In genomic region chr16:49615342-49616020, GRCm38 (mm10) we compare ENCODE assay signal across 9 mouse cellular contexts.
DNase-seq lines count a peak whose midpoint lies in the region; ATAC-seq and TF ChIP-seq lines count a peak whose summit lies in the region.
"Had no signal": no experiment of that assay in that cellular context is flagged by ENCODE, and none has a peak within 500 bp of the region (broad histone marks: within the 10 kb centered on the region; RNA-seq: fewer than 3 reads in every experiment).

No protein-coding gene starts in this region.

- H3K27ac ChIP-seq in heart, embryonic 14.5 days (replicated peaks in 1 of 2; ENCODE audit: control insufficient read depth in 1 of 2, insufficient read depth in 1 of 2, low read depth in 2 of 2, low read length in 2 of 2), result no peak overlapping the region
- H3K27ac ChIP-seq in heart, embryonic 10.5 days, result no peak overlapping the region
- no peak overlapping the region for H3K27ac ChIP-seq in midbrain, postnatal 0 days (ENCODE audit: low read depth, low read length)
- no peak overlapping the region for H3K27ac ChIP-seq in midbrain, embryonic 10.5 days (replicated peaks)
- H3K27ac ChIP-seq in embryonic facial prominence, embryonic 15.5 days (replicated peaks), result no peak overlapping the region

- ATAC-seq in heart, embryonic 14.5 days (ENCODE audit: insufficient number of reproducible peaks, insufficient read depth, low FRiP score, low read depth), result no peak
- no peak for ATAC-seq in midbrain, postnatal 0 days (ENCODE audit: low FRiP score)
- no peak for ATAC-seq in embryonic facial prominence, embryonic 15.5 days (ENCODE audit: insufficient number of reproducible peaks, low FRiP score, low TSS enrichment, low read depth)

- H3K27me3 ChIP-seq in heart, embryonic 14.5 days (ENCODE audit: control insufficient read depth, insufficient read depth, low read length), result no peaks in the 10 kb centered on the region
- H3K27me3 ChIP-seq in heart, embryonic 10.5 days (ENCODE audit: insufficient read depth, poor library complexity, severe bottlenecking), result no peaks in the 10 kb centered on the region
- no peaks in the 10 kb centered on the region for H3K27me3 ChIP-seq in midbrain, postnatal 0 days (ENCODE audit: insufficient read depth, low read length)
- no peaks in the 10 kb centered on the region for H3K27me3 ChIP-seq in midbrain, embryonic 10.5 days (ENCODE audit: low read depth, poor library complexity, severe bottlenecking)
- no peaks in the 10 kb centered on the region for H3K27me3 ChIP-seq in embryonic facial prominence, embryonic 15.5 days

- H3K9me3 ChIP-seq in heart, embryonic 14.5 days (ENCODE audit: control insufficient read depth, low read length), result no peaks in the 10 kb centered on the region
- no peaks in the 10 kb centered on the region for H3K9me3 ChIP-seq in heart, embryonic 10.5 days
- no peaks in the 10 kb centered on the region for H3K9me3 ChIP-seq in midbrain, postnatal 0 days (ENCODE audit: low read length)
- peaks cover 7% of the 10 kb centered on the region; the same call in 1 of the 2 replicates for H3K9me3 ChIP-seq in midbrain, embryonic 10.5 days (replicated peaks)
- 0 out of 2 replicates have a peak, but pooled peaks cover 3% of the 10 kb centered on the region for H3K9me3 ChIP-seq in embryonic facial prominence, embryonic 15.5 days (replicated peaks)

- no peak for DNase-seq in heart, embryonic 10.5 days (ENCODE audit: low spot score)
- DNase-seq in midbrain, postnatal 0 days (ENCODE audit: low spot score), result peak; percentile 14
- no peak for DNase-seq in midbrain, embryonic 10.5 days (ENCODE audit: low spot score)
- peak; percentile 3 for DNase-seq in skeletal muscle tissue, adult 2 months (ENCODE audit: low read depth, low spot score)
- no peak for DNase-seq in liver
- no peak for DNase-seq in T-cell, adult 2 months (ENCODE audit: low spot score)
- DNase-seq: adrenal gland, postnatal 25 days had no signal

- 75% methylated on average over 20 of the region's 20 CpGs for WGBS in heart, embryonic 14.5 days
- WGBS in heart, embryonic 10.5 days, result 79% methylated on average over 20 of the region's 20 CpGs
- WGBS in midbrain, postnatal 0 days, result 77% methylated on average over 20 of the region's 20 CpGs
- WGBS in midbrain, embryonic 10.5 days, result 88% methylated on average over 20 of the region's 20 CpGs
- WGBS in embryonic facial prominence, embryonic 15.5 days, result 62% methylated on average over 20 of the region's 20 CpGs

- H3K4me1 ChIP-seq in heart, embryonic 14.5 days (ENCODE audit: control insufficient read depth in 2 of 2, insufficient read depth in 2 of 2, low read length in 2 of 2), result peaks cover 0 to 3% of the 10 kb centered on the region in 2 experiments; a peak in 1 of 4 replicates
- H3K4me1 ChIP-seq in heart, embryonic 10.5 days, result no peaks in the 10 kb centered on the region; the same call in 1 of the 2 replicates
- H3K4me1 ChIP-seq in midbrain, postnatal 0 days (ENCODE audit: insufficient read depth, low read length), result no peaks in the 10 kb centered on the region
- H3K4me1 ChIP-seq in midbrain, embryonic 10.5 days, result no peaks in the 10 kb centered on the region
- H3K4me1 ChIP-seq in embryonic facial prominence, embryonic 15.5 days, result 0 out of 2 replicates have a peak, but pooled peaks cover 3% of the 10 kb centered on the region

- H3K36me3 ChIP-seq in heart, embryonic 14.5 days (ENCODE audit: control insufficient read depth, insufficient read depth, low read length), result no peaks in the 10 kb centered on the region
- H3K36me3 ChIP-seq in heart, embryonic 10.5 days, result no peaks in the 10 kb centered on the region
- no peaks in the 10 kb centered on the region for H3K36me3 ChIP-seq in midbrain, postnatal 0 days (ENCODE audit: insufficient read depth, low read length)
- no peaks in the 10 kb centered on the region for H3K36me3 ChIP-seq in midbrain, embryonic 10.5 days
- H3K36me3 ChIP-seq in embryonic facial prominence, embryonic 15.5 days, result no peaks in the 10 kb centered on the region

- no peak overlapping the region for H3K9ac ChIP-seq in heart, embryonic 14.5 days (ENCODE audit: low read length)
- no peak overlapping the region for H3K9ac ChIP-seq in midbrain, postnatal 0 days (replicated peaks; ENCODE audit: low read length, poor library complexity, severe bottlenecking)
- no peak overlapping the region for H3K9ac ChIP-seq in embryonic facial prominence, embryonic 15.5 days

- TF ChIP-seq CTCF in midbrain, postnatal 0 days (IDR thresholded peaks at IDR 0.05), result no peak

- no peak overlapping the region; a peak in 1 of 4 replicates for H3K4me3 ChIP-seq in heart, embryonic 14.5 days (ENCODE audit: control insufficient read depth in 1 of 2, insufficient read depth in 1 of 2, low read depth in 1 of 2, low read length in 2 of 2)
- H3K4me3 ChIP-seq in heart, embryonic 10.5 days, result no peak overlapping the region
- no peak overlapping the region; the same call in 1 of the 2 replicates for H3K4me3 ChIP-seq in midbrain, postnatal 0 days (ENCODE audit: low read depth, low read length)
- H3K4me3 ChIP-seq in midbrain, embryonic 10.5 days, result no peak overlapping the region
- H3K4me3 ChIP-seq in embryonic facial prominence, embryonic 15.5 days (replicated peaks), result peak overlapping the region; percentile 24

- peak overlapping the region; percentile 38 for H3K4me2 ChIP-seq in heart, embryonic 14.5 days (ENCODE audit: low read length)
- H3K4me2 ChIP-seq in midbrain, postnatal 0 days (ENCODE audit: low read depth, low read length, poor library complexity, severe bottlenecking), result peak overlapping the region; percentile 10; the same call in 1 of the 2 replicates
- peak overlapping the region; percentile 42 for H3K4me2 ChIP-seq in embryonic facial prominence, embryonic 15.5 days (replicated peaks)

Comparison
In these comparisons a context has a peak if more than half of its experiments do, and no peak if none do; other contexts are left out.
1. DNase-seq: peak in midbrain, postnatal 0 days (single experiment) and skeletal muscle tissue, adult 2 months (single experiment); none in heart, embryonic 10.5 days (single experiment), midbrain, embryonic 10.5 days (single experiment), liver (single experiment) and T-cell, adult 2 months (single experiment).
2. Peak in every context shown above with its lines, with median percentiles within 50 percentile points of each other: H3K4me2 ChIP-seq.